Mouse (Mus musculus): ENCODE results near the gene Abhd6. TPM values are rescaled to one million over a fixed set of nuclear protein-coding genes. Genes with fewer than 3 reads are reported as not detected.
"Not testable (repeated sequence)": the region's sequence is repeated elsewhere in the genome, so short reads cannot be mapped to it uniquely, and the experiment has no call there.

The Abhd6 gene
- polyA plus RNA-seq, 1 experiment: 38.9 TPM

DNA sequence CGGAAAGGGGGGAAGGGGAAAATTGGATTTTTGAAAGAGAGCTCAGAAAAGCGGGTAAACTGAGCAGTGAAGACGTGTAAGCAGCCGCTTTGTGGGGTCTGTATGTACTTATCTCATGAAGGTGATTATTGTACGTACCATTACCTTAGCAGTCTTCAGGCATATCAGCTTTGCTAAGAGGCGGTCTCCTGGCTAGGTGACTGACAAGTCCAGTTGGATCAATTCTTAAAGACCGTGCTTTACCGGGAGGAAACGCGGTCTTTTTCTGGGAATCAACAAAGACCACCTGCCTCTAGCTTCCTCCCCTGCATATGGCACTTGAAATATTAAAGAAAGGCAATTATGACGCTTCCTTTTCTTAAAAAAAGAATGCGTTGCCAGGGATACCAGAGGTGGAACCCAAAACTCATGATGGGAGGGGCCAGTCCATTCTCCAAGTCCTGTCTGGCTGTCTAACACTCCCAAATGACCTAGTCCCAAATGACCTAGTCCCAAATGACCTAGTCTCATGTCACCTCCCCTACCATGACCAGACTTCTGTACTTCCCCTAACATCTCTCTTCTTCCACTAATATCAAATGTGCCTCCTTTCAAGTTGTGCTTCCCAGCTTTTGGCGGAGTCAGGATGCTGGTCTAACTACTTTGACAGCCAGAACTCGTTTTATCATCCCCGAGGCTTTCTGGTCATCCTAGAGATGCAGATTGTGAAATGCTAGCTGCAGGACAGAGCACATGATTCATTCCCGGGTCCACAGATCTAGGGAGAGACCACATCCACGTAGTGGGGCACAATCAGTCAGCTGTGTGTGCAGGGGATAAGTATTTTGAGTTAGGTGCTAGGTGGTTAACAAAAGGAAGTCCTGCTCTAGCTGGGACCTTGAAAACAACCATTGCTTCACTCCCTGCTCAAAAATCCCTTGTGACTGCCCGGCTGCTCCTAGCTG, 1.3 kb downstream of the Abhd6 start:
- H3K36me3 ChIP-seq (ENCODE audit: control insufficient read depth, insufficient read depth, low read length): no peaks in the 10 kb centered on the region
- peak overlapping the region; percentile 18; the same call in 1 of the 2 replicates for H3K27ac ChIP-seq (ENCODE audit: insufficient read depth, low read depth, low read length)
- no peak for TF ChIP-seq POLR2A (IDR thresholded peaks at IDR 0.05; ENCODE audit: low read depth, low read length)
- peaks cover 4% of the 10 kb centered on the region; the same call in 1 of the 2 replicates for H3K4me1 ChIP-seq (ENCODE audit: control insufficient read depth, insufficient read depth, low read length)
- peak; percentile 22 for DNase-seq
- H3K4me3 ChIP-seq (ENCODE audit: insufficient read depth, low read depth, low read length): peak overlapping the region; percentile 75
- H3K27me3 ChIP-seq (replicated peaks; ENCODE audit: control insufficient read depth, insufficient read depth, low read length): no peaks in the 10 kb centered on the region
- WGBS: 35% methylated on average over 18 of the region's 18 CpGs

DNA sequence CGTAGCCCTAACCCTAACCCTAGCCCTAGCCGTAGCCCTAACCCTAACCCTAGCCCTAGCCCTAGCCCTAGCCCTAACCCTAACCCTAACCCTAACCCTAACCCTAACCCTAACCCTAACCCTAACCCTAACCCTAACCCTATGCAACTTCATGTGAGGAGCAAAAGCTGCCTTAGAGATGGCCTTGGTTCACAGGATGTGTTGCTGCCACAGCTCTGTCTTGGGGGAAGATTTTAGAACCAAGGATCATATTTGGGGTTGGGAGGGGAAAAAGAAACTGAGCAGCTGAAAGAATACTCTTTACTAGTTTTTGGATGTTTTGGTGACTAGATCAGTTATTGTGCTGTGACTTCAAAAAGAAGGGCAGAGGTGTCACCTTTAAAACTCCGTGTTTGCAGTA, 3.4 kb downstream of the Abhd6 start:
- not testable (repeated sequence) for H3K4me3 ChIP-seq (ENCODE audit: insufficient read depth, low read depth, low read length); H3K4me1 ChIP-seq (ENCODE audit: control insufficient read depth, insufficient read depth, low read length); H3K27ac ChIP-seq (ENCODE audit: insufficient read depth, low read depth, low read length); DNase-seq; H3K27me3 ChIP-seq (replicated peaks; ENCODE audit: control insufficient read depth, insufficient read depth, low read length); H3K36me3 ChIP-seq (ENCODE audit: control insufficient read depth, insufficient read depth, low read length)
- WGBS: 61% methylated on average over 3 of the region's 3 CpGs

DNA sequence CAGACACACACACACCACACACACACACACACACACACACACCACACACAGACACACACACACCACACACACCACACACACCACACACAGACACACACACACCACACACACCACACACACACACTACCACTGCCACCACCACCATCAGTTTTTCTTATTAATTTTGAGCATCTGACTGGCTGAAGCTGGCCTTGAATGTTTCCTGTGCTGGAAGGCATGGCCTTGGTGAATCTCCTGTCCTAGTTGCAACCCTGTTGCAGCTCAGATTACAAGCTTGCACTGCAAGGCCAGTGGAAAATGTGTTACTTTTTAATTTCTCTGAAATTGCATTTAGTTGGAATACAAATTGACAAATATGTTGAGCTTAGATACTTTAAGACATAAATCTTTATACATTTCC, 4.4 kb downstream of the Abhd6 start:
- Histone ChIP-seq H3K4me3 (ENCODE audit: insufficient read depth, low read depth, low read length) (no peak overlapping the region), H3K27ac (ENCODE audit: insufficient read depth, low read depth, low read length) (no peak overlapping the region), H3K36me3 (ENCODE audit: control insufficient read depth, insufficient read depth, low read length) (no peaks in the 10 kb centered on the region), H3K4me1 (ENCODE audit: control insufficient read depth, insufficient read depth, low read length) (peaks cover 4% of the 10 kb centered on the region; the same call in 1 of the 2 replicates), H3K27me3 (replicated peaks; ENCODE audit: control insufficient read depth, insufficient read depth, low read length) (no peaks in the 10 kb centered on the region)
- no peak for DNase-seq
- TF ChIP-seq CTCF (conservative IDR thresholded peaks at IDR 0.05; ENCODE audit: insufficient read depth, insufficient read length, low read depth, low read length) (no peak), POLR2A (IDR thresholded peaks at IDR 0.05; ENCODE audit: low read depth, low read length) (no peak)

DNA sequence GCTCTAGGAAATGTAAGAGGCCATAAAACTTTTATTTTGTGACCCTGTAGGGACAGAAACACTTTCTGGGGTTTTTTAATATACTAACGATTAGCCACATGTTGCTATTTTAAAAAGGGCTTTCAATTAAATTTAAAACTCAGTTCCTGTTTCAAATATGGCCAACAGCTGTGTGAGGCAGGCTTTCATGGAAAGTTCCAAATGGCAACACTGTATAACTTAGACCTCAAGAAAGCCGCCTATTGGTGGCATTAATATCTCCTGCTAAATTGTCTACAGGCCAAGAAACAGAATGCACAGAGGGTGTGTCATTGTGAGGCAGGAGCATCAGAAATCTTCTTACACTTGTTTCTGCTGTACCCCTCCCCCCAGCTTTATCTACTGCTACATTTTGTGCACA, 4.8 kb downstream of the Abhd6 start:
- DNase-seq: no peak
- Histone ChIP-seq H3K36me3 (ENCODE audit: control insufficient read depth, insufficient read depth, low read length) (no peaks in the 10 kb centered on the region), H3K4me3 (ENCODE audit: insufficient read depth, low read depth, low read length) (no peak overlapping the region), H3K4me1 (ENCODE audit: control insufficient read depth, insufficient read depth, low read length) (peaks cover 4% of the 10 kb centered on the region; the same call in 1 of the 2 replicates), H3K27ac (ENCODE audit: insufficient read depth, low read depth, low read length) (no peak overlapping the region), H3K27me3 (replicated peaks; ENCODE audit: control insufficient read depth, insufficient read depth, low read length) (no peaks in the 10 kb centered on the region)
- WGBS: 58% methylated on average over 2 of the region's 2 CpGs
- TF ChIP-seq POLR2A (IDR thresholded peaks at IDR 0.05; ENCODE audit: low read depth, low read length) (no peak), CTCF (conservative IDR thresholded peaks at IDR 0.05; ENCODE audit: insufficient read depth, insufficient read length, low read depth, low read length) (no peak)

DNA sequence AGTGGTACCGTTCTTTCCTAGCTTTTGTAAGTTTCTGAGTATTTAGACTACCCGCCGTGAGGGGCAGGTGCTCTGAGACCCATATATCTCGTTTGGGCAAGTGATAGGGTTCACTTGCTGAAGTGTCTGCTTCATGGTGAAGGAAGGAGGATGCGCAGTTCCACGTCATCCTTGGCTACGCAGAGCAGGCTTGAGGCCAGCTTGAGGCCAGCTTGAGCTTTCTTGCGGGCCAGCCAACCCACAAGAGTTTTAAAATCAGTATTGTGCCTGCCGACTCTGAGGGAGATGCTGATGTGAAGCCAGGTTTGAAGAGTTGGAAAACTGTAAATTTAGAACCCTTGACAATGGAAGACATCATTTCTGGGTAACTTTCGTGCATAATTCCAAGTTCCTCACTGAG, 5.2 kb downstream of the Abhd6 start:
- WGBS: 87% methylated on average over 10 of the region's 10 CpGs
- no peak for DNase-seq
- Histone ChIP-seq H3K4me1 (ENCODE audit: control insufficient read depth, insufficient read depth, low read length) (peaks cover 7% of the 10 kb centered on the region), H3K36me3 (ENCODE audit: control insufficient read depth, insufficient read depth, low read length) (no peaks in the 10 kb centered on the region), H3K27ac (ENCODE audit: insufficient read depth, low read depth, low read length) (no peak overlapping the region), H3K27me3 (replicated peaks; ENCODE audit: control insufficient read depth, insufficient read depth, low read length) (no peaks in the 10 kb centered on the region), H3K4me3 (ENCODE audit: insufficient read depth, low read depth, low read length) (no peak overlapping the region)
- TF ChIP-seq POLR2A (IDR thresholded peaks at IDR 0.05; ENCODE audit: low read depth, low read length): no peak
- TF ChIP-seq CTCF (conservative IDR thresholded peaks at IDR 0.05; ENCODE audit: insufficient read depth, insufficient read length, low read depth, low read length): no peak

DNA sequence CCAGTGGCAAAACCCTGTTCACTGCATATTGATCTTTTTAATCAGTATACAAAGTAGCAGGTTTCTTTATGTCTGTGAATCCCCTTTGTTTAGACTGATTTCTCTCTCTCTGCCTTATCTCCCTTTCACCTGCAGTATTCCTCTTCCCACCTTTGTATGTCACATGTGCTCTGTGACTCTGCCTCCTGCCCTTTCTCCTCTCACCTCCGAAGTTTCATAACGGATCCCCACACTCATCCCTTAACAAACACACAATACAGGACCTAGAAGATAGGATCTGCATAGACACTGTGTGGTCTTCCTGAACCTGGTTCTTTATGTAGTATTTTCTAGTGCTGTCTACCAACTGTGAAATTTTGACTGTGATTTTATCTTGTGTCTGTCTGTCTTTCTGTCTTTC, 8.6 kb downstream of the Abhd6 start:
- WGBS: 80% methylated on average over 2 of the region's 2 CpGs
- no peaks in the 10 kb centered on the region for H3K27me3 ChIP-seq (replicated peaks; ENCODE audit: control insufficient read depth, insufficient read depth, low read length)
- no peak overlapping the region for H3K4me3 ChIP-seq (ENCODE audit: insufficient read depth, low read depth, low read length)
- H3K4me1 ChIP-seq (ENCODE audit: control insufficient read depth, insufficient read depth, low read length): peaks cover 12% of the 10 kb centered on the region
- DNase-seq: no peak
- H3K36me3 ChIP-seq (ENCODE audit: control insufficient read depth, insufficient read depth, low read length): no peaks in the 10 kb centered on the region
- H3K27ac ChIP-seq (ENCODE audit: insufficient read depth, low read depth, low read length): no peak overlapping the region
- TF ChIP-seq POLR2A (IDR thresholded peaks at IDR 0.05; ENCODE audit: low read depth, low read length): no peak
- TF ChIP-seq CTCF (conservative IDR thresholded peaks at IDR 0.05; ENCODE audit: insufficient read depth, insufficient read length, low read depth, low read length): no peak

DNA sequence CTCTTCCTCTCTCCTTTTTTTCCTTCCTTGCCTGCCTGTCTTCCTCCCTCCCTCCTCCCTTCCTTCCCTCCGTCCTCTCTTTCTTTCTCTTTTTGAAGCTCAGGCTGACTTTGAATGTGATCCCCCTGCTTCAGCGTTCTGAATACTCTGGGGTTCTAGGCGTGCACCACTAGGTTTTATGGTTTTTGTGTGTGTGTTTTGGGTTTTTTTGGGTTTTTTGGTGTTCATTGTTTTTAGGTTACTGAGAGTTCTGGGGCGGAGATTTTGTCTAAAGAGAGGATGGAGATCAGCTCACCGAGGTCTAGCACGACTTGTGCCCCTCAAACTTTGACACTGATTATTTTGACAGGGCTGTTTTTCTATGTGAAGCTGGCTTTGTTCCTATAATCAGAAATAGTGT, 9.2 kb downstream of the Abhd6 start:
- 77% methylated on average over 6 of the region's 6 CpGs for WGBS
- Histone ChIP-seq H3K36me3 (ENCODE audit: control insufficient read depth, insufficient read depth, low read length) (no peaks in the 10 kb centered on the region), H3K4me3 (ENCODE audit: insufficient read depth, low read depth, low read length) (no peak overlapping the region)

More for the DNA sequence above, 9.2 kb downstream of the Abhd6 start:
- no peak for DNase-seq
- H3K4me1 ChIP-seq (ENCODE audit: control insufficient read depth, insufficient read depth, low read length): peaks cover 12% of the 10 kb centered on the region
- TF ChIP-seq CTCF (conservative IDR thresholded peaks at IDR 0.05; ENCODE audit: insufficient read depth, insufficient read length, low read depth, low read length) (no peak), POLR2A (IDR thresholded peaks at IDR 0.05; ENCODE audit: low read depth, low read length) (no peak)
- H3K27me3 ChIP-seq (replicated peaks; ENCODE audit: control insufficient read depth, insufficient read depth, low read length): no peaks in the 10 kb centered on the region
- H3K27ac ChIP-seq (ENCODE audit: insufficient read depth, low read depth, low read length): no peak overlapping the region

Measured in kidney, adult 2 months (tissue).